Mouse (Mus musculus) spleen, adult 10 weeks (tissue): ENCODE measurements around the gene 1700042G07Rik. TPM values are rescaled to one million over a fixed set of nuclear protein-coding genes. Genes with fewer than 3 reads are reported as not detected.

Experiments used
- polyA plus RNA-seq: library from polyadenylated mRNA; stranded (reverse); fragments of 350-450 nt; fragmentation: Illumina TruSeq; extraction: RNeasy Lipid Tissue Mini Kit (QIAGEN cat#74804); gene quantifications from one replicate; pipeline ENCODE4 v1.2.3, GENCODE M21; 2015; ENCODE audit warnings: low replicate concordance; ENCODE audit not compliant: insufficient read depth

Gene 1700042G07Rik
- polyA plus RNA-seq, result not detected

GRCm38 (mm10) chr4:116173072-116173471 is at the start of gene 1700042G07Rik, which contains the start of gene Gm49337:
Gene 1700042G07Rik, plus strand, starts transcription at chr4:116173372.
Gene Gm49337, plus strand, starts transcription at chr4:116173384.

GRCm38 (mm10) chr4:116123602-116124519 is 49.3 kb upstream of the 1700042G07Rik start, which contains the start of the genes Rad54l and Pomgnt1:
Gene Rad54l, minus strand, starts transcription at chr4:116123690.
Gene Pomgnt1, plus strand, starts transcription at chr4:116123840.

GRCm38 (mm10) chr4:116151238-116151637 is 21.9 kb upstream of the 1700042G07Rik start, which contains the start of gene Lurap1:
Gene Lurap1, minus strand, starts transcription at chr4:116151338.

GRCm38 (mm10) chr4:116167404-116167803 is 5.8 kb upstream of the 1700042G07Rik start, which contains the start of gene Tspan1:
Gene Tspan1, minus strand, starts transcription at chr4:116167601.

GRCm38 (mm10) chr4:116221140-116221851 is 48.1 kb downstream of the 1700042G07Rik start, which contains the start of gene Pik3r3:
Gene Pik3r3, plus strand, starts transcription at chr4:116221618.

Other genes with a start within 250 kb of the 1700042G07Rik start
- not detected for gene Dmbx1, start 233.4 kb upstream of the 1700042G07Rik start, polyA plus RNA-seq
- 23.8 TPM for gene Faah, start 155.4 kb upstream of the 1700042G07Rik start, polyA plus RNA-seq
- gene Nsun4, start 119.5 kb upstream of the 1700042G07Rik start, polyA plus RNA-seq, result 21.4 TPM
- gene Uqcrh, start 98.3 kb upstream of the 1700042G07Rik start, polyA plus RNA-seq, result 789 TPM
- gene Lrrc41, start 98.1 kb upstream of the 1700042G07Rik start, polyA plus RNA-seq, result 11.7 TPM
- 7.1 TPM for gene Rad54l, start 49.7 kb upstream of the 1700042G07Rik start, polyA plus RNA-seq
- gene Pomgnt1, start 49.5 kb upstream of the 1700042G07Rik start, polyA plus RNA-seq, result 34.9 TPM
- gene Lurap1, start 22.0 kb upstream of the 1700042G07Rik start, polyA plus RNA-seq, result 3.5 TPM
- not detected for gene Tspan1, start 5.8 kb upstream of the 1700042G07Rik start, polyA plus RNA-seq
- not detected for gene Gm49337, start within 50 bp of the 1700042G07Rik start, polyA plus RNA-seq
- 7.0 TPM for gene Pik3r3, start 48.2 kb downstream of the 1700042G07Rik start, polyA plus RNA-seq